Mouse (Mus musculus) limb, embryonic 10.5 days (tissue): ENCODE data around the gene Tead1. TPM values are rescaled to one million over a fixed set of nuclear protein-coding genes. Genes with fewer than 3 reads are reported as not detected.
A peak's percentile ranks its signal among the peaks of the same experiment; 100 is the strongest.

Experiments
- DNase-seq: peaks from one replicate; pipeline ENCODE4 v3.0.0-alpha.2; 2017; ENCODE audit warnings: low spot score
- H3K27ac ChIP-seq: fragments of 300-500 bp; sonication (generic); 2 replicates; pipeline ENCODE4 v1.5.1; 2016; ENCODE audit warnings: mild to moderate bottlenecking
- H3K27me3 ChIP-seq: fragments of 300-500 bp; sonication (generic); 2 replicates; pipeline ENCODE4 v1.6.1; 2016; ENCODE audit warnings: low read depth, mild to moderate bottlenecking; ENCODE audit not compliant: poor library complexity, severe bottlenecking
- H3K36me3 ChIP-seq: fragments of 300-500 bp; sonication (generic); 2 replicates; pipeline ENCODE4 v1.6.1; 2016; ENCODE audit warnings: mild to moderate bottlenecking, moderate library complexity
- H3K4me1 ChIP-seq: fragments of 300-500 bp; sonication (generic); 2 replicates; pipeline ENCODE4 v1.6.1; 2016
- H3K4me3 ChIP-seq: fragments of 300-500 bp; sonication (generic); 2 replicates; pipeline ENCODE4 v1.5.1; 2016; ENCODE audit warnings: mild to moderate bottlenecking, moderate library complexity
- H3K9me3 ChIP-seq: fragments of 300-500 bp; sonication (generic); replicated peaks from 2 replicates; pipeline ENCODE4 v1.6.1; 2016; ENCODE audit warnings: mild to moderate bottlenecking
- WGBS: fragments of 180-500 bp; shearing (Covaris S2); methylation state at CpG from one replicate; pipeline ENCODE4 v1.1.7; 2016; 5-methylcytosine and 5-hydroxymethylcytosine counted together
- polyA plus RNA-seq: library from polyadenylated mRNA; unstranded; fragments of >200 nt; fragmentation: Nextera tagmentation; extraction: Ambion mirVana; gene quantifications from 2 replicates; pipeline ENCODE4 v1.2.1, GENCODE M21; 2016

Tead1 gene
- polyA plus RNA-seq, 1 experiment from 2014 or later, result 17.3 TPM

DNA sequence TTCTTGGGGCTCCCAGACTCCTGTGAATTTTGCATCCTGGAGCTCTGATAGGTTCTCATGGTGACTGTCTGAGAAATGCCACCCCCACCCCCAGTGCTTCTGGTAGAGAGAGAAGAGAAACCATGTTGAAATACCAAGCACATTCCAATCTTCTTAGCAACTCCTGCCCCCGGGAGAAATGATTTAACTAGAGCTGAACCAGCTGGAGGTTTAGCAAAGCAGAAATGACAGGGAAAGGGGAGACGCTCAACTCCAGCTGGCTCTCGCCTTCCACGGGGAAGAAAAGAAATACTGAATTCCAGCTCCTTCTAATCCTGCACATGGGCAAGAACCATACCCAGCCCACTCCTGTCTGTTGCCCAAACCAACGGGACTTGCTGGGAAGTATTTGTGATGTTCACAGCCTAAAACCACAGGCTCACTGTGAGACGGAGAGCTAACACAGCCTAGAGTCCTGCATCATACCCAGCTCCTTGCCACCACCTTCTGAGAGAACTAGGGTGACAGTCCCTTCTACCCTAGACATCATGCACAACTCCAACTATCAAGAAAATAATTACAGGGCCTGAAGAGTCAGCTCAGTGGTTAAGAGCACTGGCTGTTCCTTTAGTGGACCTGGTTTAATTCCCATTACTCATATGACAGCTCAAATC is 15.7 kb upstream of the Tead1 start:
- DNase-seq, result no peak
- 51% methylated on average over 6 of the region's 6 CpGs for WGBS

GRCm38 (mm10) chr7:112669993-112670392 is 9.1 kb upstream of the Tead1 start:
- H3K9me3 ChIP-seq, result no peaks in the 10 kb centered on the region
- 90% methylated on average over 2 of the region's 2 CpGs for WGBS
- no peaks in the 10 kb centered on the region for H3K36me3 ChIP-seq
- no peaks in the 10 kb centered on the region for H3K4me1 ChIP-seq
- H3K4me3 ChIP-seq, result no peak overlapping the region
- H3K27ac ChIP-seq, result no peak overlapping the region
- DNase-seq, result no peak
- no peaks in the 10 kb centered on the region for H3K27me3 ChIP-seq

More for the DNA sequence above, 15.7 kb upstream of the Tead1 start:
- Histone ChIP-seq H3K27ac (peak overlapping the region; percentile 40), H3K36me3 (no peaks in the 10 kb centered on the region), H3K9me3 (no peaks in the 10 kb centered on the region), H3K4me3 (no peak overlapping the region), H3K4me1 (peaks cover 28% of the 10 kb centered on the region), H3K27me3 (no peaks in the 10 kb centered on the region)

GRCm38 (mm10) chr7:112678418-112679170 is 524 bp upstream of the Tead1 start:
- peak; percentile 76 for DNase-seq
- no peaks in the 10 kb centered on the region for H3K36me3 ChIP-seq
- peaks cover 13% of the 10 kb centered on the region; the same call in 1 of the 2 replicates for H3K27me3 ChIP-seq
- under 1% methylated on average over 44 of the region's 44 CpGs for WGBS
- H3K4me1 ChIP-seq, result peaks cover 35% of the 10 kb centered on the region
- peak overlapping the region; percentile 98 for H3K27ac ChIP-seq
- H3K4me3 ChIP-seq, result peak overlapping the region; percentile 96
- H3K9me3 ChIP-seq, result no peaks in the 10 kb centered on the region

GRCm38 (mm10) chr7:112679513-112680245 is 561 bp downstream of the Tead1 start:
- peaks cover 46% of the 10 kb centered on the region for H3K4me1 ChIP-seq
- WGBS, result 2% methylated on average over 91 of the region's 95 CpGs
- peak overlapping the region; percentile 96 for H3K4me3 ChIP-seq
- peaks cover 13% of the 10 kb centered on the region; the same call in 1 of the 2 replicates for H3K27me3 ChIP-seq
- peak overlapping the region; percentile 98 for H3K27ac ChIP-seq
- no peaks in the 10 kb centered on the region for H3K36me3 ChIP-seq
- H3K9me3 ChIP-seq, result no peaks in the 10 kb centered on the region
- DNase-seq, result peak; percentile 85

DNA sequence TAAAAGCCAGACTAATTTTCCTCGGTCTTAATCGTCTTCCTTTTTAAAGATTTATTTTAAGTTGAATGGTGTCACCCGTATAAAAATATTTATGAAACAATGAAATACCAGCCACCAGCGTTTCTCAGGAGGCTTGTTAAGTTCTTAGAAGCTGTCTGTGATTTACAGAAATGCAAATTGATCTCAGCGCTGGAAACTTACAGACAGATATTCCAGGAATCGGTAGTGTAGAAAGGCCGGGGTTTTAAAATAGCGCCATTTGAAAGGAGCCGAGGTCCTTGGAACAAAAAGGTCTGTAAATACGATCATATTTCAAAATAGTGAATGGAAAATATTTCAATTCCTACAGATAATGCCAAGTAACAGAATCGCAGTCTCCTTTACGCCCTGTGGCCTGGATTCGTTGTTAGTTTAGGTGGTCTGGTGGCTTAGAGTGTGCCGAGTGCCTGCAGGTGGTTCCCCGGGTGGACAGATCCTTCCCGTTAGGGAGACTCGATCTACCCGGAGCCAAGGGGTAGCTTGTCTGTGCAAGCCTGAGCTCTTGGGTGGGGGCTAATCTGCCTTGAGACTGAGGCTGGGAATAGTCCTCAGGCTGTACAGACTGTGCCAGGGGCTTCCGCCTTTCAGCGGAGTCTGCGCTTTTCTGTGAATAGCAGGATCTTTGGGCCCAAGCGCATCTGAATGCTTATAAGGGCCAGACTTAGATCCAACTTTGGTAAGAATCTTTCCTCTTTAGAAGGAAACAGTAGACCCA is 1.6 kb downstream of the Tead1 start:
- Histone ChIP-seq H3K27me3 (peaks cover 13% of the 10 kb centered on the region; the same call in 1 of the 2 replicates), H3K4me3 (peak overlapping the region; percentile 96), H3K9me3 (no peaks in the 10 kb centered on the region), H3K27ac (peak overlapping the region; percentile 98), H3K36me3 (no peaks in the 10 kb centered on the region), H3K4me1 (peaks cover 56% of the 10 kb centered on the region)
- 2% methylated on average over 22 of the region's 22 CpGs for WGBS
- peak; percentile 62 for DNase-seq

DNA sequence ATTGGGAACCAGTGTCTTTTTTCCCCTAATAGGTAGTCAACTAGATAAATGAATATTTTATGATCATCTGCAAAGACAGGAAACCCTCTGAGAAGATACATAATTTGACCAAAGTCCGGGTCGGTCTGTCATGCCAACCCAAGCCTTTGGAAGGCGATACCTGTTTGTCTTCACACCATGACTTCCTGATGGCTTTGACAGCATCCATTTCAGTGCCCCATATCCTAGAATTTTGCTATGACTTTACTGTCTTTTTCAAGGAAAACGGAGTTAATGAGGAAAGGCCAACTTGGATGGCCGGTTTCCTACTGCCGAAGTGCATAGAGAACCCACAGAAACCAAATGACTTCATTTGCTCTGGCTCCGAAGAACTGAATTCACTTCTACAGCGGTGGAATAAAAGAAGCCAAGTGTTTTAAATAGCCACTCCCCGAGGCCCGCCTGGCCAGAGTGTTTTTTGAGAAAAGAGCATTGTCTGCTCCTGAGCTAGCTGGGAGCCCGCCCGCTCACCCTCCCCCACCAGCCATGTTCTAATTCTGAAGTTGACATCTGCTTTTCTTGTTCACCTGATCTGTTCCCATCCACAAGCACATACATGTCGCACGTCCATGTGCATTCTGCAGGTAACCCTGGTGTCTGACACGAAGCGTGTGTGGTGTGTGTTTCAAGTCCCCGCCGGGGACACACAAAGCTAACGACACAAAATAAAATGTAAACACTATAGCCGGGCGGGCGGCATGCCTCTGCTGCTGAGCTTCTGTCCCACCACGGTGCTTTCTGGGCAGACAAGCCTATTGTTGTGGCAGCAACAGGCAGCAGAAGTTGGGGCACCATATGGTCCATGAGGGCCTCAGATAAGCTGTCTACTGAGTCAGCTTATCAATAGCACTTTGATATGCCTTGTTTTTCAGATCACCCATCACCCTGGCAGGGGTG is 5.8 kb downstream of the Tead1 start:
- 14% methylated on average over 23 of the region's 23 CpGs for WGBS
- H3K36me3 ChIP-seq, result no peaks in the 10 kb centered on the region
- H3K27ac ChIP-seq, result peak overlapping the region; percentile 57
- no peaks in the 10 kb centered on the region for H3K9me3 ChIP-seq
- peak overlapping the region; percentile 20; the same call in 1 of the 2 replicates for H3K4me3 ChIP-seq
- no peaks in the 10 kb centered on the region for H3K27me3 ChIP-seq
- peaks cover 88% of the 10 kb centered on the region for H3K4me1 ChIP-seq
- no peak for DNase-seq

- H3K4me1 ChIP-seq, result peaks cover 94% of the 10 kb centered on the region
- H3K4me3 ChIP-seq, result 0 out of 2 replicates have a peak overlapping the region, but pooled peaks have one; percentile 17
- peak overlapping the region; percentile 73 for H3K27ac ChIP-seq
- no peak for DNase-seq
- H3K27me3 ChIP-seq, result no peaks in the 10 kb centered on the region
- WGBS, result 31% methylated on average over 3 of the region's 3 CpGs
- no peaks in the 10 kb centered on the region for H3K9me3 ChIP-seq
- H3K36me3 ChIP-seq, result no peaks in the 10 kb centered on the region
Measured at GRCm38 (mm10) chr7:112685993-112686392, 6.9 kb downstream of the Tead1 start.

DNA sequence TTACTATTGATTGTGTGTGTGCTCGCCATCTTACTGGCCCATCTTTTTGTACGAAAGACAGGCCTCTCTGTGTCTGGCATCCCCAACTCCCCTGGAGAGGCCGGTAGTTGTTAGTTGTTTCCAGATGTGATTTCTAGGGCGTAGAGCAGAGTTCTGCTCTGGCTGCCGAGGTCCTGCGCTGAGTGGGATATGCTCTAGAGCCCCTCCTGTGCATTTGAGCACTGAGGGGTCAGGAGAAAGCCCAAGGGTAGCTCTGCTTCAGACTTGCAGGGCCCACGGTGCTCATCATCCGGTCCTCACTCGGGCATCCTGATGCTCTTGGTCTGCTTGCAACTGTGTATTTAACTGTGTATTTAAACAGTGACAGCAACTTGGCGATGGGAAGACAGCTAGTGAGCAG is 7.5 kb downstream of the Tead1 start:
- peak; percentile 53 for DNase-seq
- WGBS, result 12% methylated on average over 10 of the region's 10 CpGs
- Histone ChIP-seq H3K27me3 (no peaks in the 10 kb centered on the region), H3K27ac (peak overlapping the region; percentile 73), H3K9me3 (no peaks in the 10 kb centered on the region), H3K4me3 (peak overlapping the region; percentile 17; the same call in 1 of the 2 replicates), H3K36me3 (no peaks in the 10 kb centered on the region), H3K4me1 (peaks cover 94% of the 10 kb centered on the region)

DNA sequence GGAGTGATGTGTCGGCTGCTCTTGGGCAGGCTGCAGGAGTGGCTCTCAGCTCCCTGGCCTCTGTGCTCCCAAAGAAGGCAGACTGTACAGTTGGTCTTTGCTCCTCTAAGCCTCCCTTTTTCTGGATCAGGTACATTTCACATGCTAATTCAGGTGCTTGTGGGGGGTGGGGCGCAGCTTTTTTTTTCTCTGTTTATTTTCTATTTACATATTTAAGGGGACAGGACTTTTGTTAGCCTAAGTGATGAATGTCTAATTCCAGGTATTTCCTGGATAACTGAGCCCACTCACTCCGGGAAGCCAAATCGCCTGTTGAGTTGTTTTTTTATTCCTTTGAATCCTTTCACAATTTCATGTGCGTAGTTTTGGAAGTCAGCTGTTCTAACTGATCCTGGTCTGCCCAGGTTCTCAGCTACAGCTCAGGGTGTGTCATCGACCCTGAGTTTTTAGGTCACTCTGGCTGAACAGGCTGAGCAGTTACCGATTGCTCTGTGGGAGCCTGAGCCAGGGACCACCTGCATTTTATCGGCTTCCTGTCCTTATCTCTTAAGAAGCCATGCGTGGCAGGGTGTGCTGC is 9.4 kb downstream of the Tead1 start:
- no peak overlapping the region for H3K27ac ChIP-seq
- no peaks in the 10 kb centered on the region for H3K27me3 ChIP-seq
- 32% methylated on average over 9 of the region's 9 CpGs for WGBS
- no peak overlapping the region for H3K4me3 ChIP-seq
- no peaks in the 10 kb centered on the region for H3K9me3 ChIP-seq
- H3K36me3 ChIP-seq, result no peaks in the 10 kb centered on the region
- DNase-seq, result no peak
- H3K4me1 ChIP-seq, result peaks cover 99% of the 10 kb centered on the region

GRCm38 (mm10) chr7:112690836-112691781 is 12.0 kb downstream of the Tead1 start:
- no peaks in the 10 kb centered on the region for H3K36me3 ChIP-seq
- H3K27ac ChIP-seq, result peak overlapping the region; percentile 66
- H3K27me3 ChIP-seq, result no peaks in the 10 kb centered on the region
- H3K4me1 ChIP-seq, result peaks cover 99% of the 10 kb centered on the region
- peak overlapping the region; percentile 21; the same call in 1 of the 2 replicates for H3K4me3 ChIP-seq
- peak; percentile 66 for DNase-seq
- H3K9me3 ChIP-seq, result no peaks in the 10 kb centered on the region
- WGBS, result 12% methylated on average over 7 of the region's 7 CpGs
